Mouse (Mus musculus) kidney, embryonic 15.5 days (tissue): ENCODE measurements around the gene Trim8. TPM values are rescaled to one million over a fixed set of nuclear protein-coding genes. Genes with fewer than 3 reads are reported as not detected.

ENCODE experiments used
- ATAC-seq: fragments of 200-750 bp; cut with Nextera tagmentation; replicated peaks from 2 replicates; pipeline ENCODE4 v1.8.0; 2017; ENCODE audit warnings: moderate TSS enrichment; ENCODE audit not compliant: low FRiP score
- H3K27ac ChIP-seq: fragments of 300-500 bp; sonication (generic); 2 replicates; pipeline ENCODE4 v1.5.1; 2015; ENCODE audit warnings: mild to moderate bottlenecking, inconsistent platforms
- H3K27me3 ChIP-seq: fragments of 300-500 bp; sonication (generic); 2 replicates; pipeline ENCODE4 v1.6.1; 2015; ENCODE audit warnings: inconsistent platforms
- H3K36me3 ChIP-seq: fragments of 300-500 bp; sonication (generic); 2 replicates; pipeline ENCODE4 v1.6.1; 2015; ENCODE audit warnings: inconsistent platforms
- H3K4me1 ChIP-seq: fragments of 300-500 bp; sonication (generic); 2 replicates; pipeline ENCODE4 v1.6.1; 2015; ENCODE audit warnings: inconsistent platforms
- H3K4me2 ChIP-seq: fragments of 300-500 bp; sonication (generic); 2 replicates; pipeline ENCODE4 v1.6.1; 2015; ENCODE audit warnings: moderate library complexity, mild to moderate bottlenecking, inconsistent platforms
- H3K4me3 ChIP-seq: fragments of 300-500 bp; sonication (generic); replicated peaks from 2 replicates; pipeline ENCODE4 v1.5.1; 2015; ENCODE audit warnings: mild to moderate bottlenecking, inconsistent platforms
- H3K9ac ChIP-seq: fragments of 300-500 bp; sonication (generic); 2 replicates; pipeline ENCODE4 v1.6.1; 2015; ENCODE audit warnings: mild to moderate bottlenecking, inconsistent platforms
- H3K9me3 ChIP-seq: fragments of 300-500 bp; sonication (generic); replicated peaks from 2 replicates; pipeline ENCODE4 v1.6.1; 2016; ENCODE audit warnings: inconsistent platforms
- WGBS: fragments of 180-500 bp; shearing (Covaris S2); methylation state at CpG from one replicate; pipeline ENCODE4 v1.1.7; 2015; ENCODE audit warnings: mixed read lengths; 5-methylcytosine and 5-hydroxymethylcytosine counted together
- polyA plus RNA-seq: library from polyadenylated mRNA; unstranded; fragments of >200 nt; fragmentation: Nextera tagmentation; extraction: Ambion mirVana; gene quantifications from 2 replicates; pipeline ENCODE4 v1.2.1, GENCODE M21; 2015

Trim8 gene
- polyA plus RNA-seq, 1 experiment from 2014 or later: 28.7 TPM

DNA sequence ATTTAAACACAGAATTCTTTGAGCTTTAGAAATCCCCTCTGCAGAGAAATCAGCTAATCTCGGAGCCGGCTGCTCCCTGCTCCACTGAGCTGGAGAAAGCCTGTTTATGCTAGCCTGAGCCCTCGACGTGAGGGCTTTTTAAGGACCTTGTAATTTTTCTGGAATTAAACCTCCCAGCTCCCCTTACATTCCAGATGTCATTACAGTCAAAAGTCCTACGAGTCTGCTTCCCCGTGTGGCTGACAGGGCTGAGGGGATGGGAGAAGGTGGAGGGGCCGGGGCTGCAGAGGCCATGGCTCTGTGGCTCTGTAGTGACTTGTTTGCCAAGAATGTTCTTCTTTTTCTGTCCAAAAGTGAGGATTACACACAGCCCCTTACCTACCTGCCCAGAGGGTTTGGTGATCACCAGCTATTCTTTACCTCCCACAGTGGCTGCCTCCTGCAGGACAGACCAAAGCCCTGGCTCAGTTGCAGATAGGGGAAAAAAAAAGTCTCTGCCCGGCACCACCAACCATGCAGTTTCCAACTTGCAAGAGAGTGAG lies 29.0 kb downstream of the Trim8 start:
- H3K36me3 ChIP-seq: no peaks in the 10 kb centered on the region
- no peak overlapping the region; the same call in 1 of the 2 replicates for H3K4me3 ChIP-seq
- H3K27me3 ChIP-seq: no peaks in the 10 kb centered on the region
- WGBS: 19% methylated on average over 8 of the region's 8 CpGs
- no peaks in the 10 kb centered on the region for H3K9me3 ChIP-seq
- peaks cover 96% of the 10 kb centered on the region for H3K4me1 ChIP-seq
- ATAC-seq: no peak
- H3K9ac ChIP-seq: no peak overlapping the region; the same call in 1 of the 2 replicates
- peak overlapping the region; percentile 96 for H3K27ac ChIP-seq
- H3K4me2 ChIP-seq: peak overlapping the region; percentile 34

DNA sequence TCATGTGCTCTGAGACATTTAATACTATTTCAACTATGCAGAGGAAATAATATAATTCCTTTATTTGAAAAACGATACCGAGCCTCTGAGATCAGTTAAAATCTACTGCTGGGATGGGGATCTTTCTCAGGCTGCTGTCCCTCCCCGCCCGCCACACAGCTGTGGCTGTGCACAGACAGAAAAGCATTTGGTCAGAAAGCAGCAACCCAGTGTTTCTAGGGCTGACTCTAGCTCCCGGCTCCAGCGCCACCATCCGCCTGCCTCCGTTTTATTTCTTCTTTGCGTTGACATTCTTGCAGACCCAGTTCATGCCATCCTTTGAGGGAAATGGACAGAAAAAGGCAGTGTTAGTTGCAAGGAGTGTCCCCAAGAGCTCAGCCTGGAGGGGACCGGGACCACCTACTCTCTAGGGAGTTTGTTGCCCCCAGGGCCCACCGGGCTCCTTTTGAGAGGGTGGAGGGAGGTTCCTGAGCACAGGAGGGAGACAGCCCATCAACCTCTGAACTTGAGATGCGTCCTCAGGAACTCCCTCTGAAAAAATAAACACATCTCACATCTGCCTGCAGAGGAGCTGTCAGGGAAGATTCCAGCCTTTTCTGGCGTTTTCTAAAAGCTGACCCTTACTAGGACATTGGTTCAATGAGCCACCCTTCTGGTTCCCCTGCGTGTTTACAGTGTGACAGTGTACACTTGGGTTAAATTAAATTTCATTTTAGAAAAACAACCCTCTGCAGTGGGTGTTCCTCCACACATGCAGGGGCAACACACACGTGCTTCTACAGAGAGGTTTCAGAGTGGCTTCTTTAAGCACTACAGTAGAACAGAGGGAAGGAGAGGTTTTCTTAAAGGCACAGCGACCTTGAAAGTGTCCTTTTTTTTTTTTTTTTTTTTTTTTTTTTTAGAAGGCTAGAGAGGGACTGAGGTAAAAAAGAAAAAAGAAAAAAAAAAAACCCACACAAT lies 29.8 kb downstream of the Trim8 start:
- ATAC-seq: no peak
- Histone ChIP-seq H3K4me1 (peaks cover 91% of the 10 kb centered on the region), H3K4me3 (no peak overlapping the region; the same call in 1 of the 2 replicates), H3K9me3 (no peaks in the 10 kb centered on the region), H3K27me3 (no peaks in the 10 kb centered on the region), H3K4me2 (peak overlapping the region; percentile 34), H3K36me3 (no peaks in the 10 kb centered on the region), H3K27ac (peak overlapping the region; percentile 96), H3K9ac (peak overlapping the region; percentile 26; the same call in 1 of the 2 replicates)
- WGBS: 6% methylated on average over 16 of the region's 16 CpGs

DNA sequence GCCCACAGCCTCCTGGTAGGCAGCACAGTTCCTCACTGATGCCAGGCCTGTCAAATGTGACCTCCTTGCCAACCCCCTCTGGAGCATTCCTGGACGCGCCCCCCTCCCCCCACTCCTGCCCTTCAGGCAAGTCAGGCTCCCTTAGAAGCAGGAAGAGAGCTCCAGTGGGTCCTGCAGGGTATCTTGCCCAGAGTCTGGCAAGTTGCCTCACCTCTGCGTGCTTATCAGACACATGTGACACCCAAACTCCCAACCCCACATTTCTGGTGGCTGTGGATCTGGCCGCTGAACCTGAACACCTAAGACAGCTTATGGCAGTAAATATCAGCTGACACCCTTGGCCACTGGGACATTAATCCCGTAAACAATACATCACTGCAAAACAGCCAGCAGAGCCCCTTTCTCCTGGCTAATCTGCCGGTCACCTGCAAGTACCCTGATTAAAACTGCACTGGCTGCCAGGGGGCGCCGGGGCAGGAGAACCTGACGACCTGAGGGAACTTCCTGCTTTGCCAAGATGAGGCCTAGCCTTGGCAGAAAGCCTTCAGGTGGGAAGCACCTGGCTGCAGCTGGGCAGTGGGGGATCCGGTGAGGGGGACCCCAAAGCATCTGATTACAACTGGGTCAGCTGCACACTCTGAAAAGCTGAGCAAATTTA lies 30.7 kb downstream of the Trim8 start:
- 6% methylated on average over 10 of the region's 10 CpGs for WGBS

DNA sequence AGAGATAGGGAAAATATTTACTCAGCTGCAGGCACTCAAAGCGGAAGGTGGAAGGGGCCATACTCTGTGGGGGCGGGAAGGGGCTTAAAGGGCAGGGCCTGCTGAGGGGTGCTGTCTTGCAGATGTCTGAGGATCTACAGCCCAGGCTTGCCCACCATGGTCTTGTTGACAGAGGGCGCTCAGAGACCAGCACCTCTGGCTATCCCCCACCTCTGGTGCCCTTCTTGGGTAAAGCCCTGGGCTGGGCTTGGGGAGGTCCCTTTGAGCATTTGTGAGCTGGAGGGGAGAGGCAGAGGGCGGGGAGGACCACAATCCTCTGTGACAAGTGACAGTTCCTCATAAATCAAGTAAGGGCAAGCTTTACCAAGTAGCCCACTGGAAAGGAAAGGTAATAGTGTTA lies 31.6 kb downstream of the Trim8 start:
- WGBS: 25% methylated on average over 4 of the region's 4 CpGs
- 0 out of 2 replicates have a peak, but pooled peaks have one; percentile 16 for ATAC-seq
- Histone ChIP-seq H3K27ac (peak overlapping the region; percentile 96), H3K9ac (0 out of 2 replicates have a peak overlapping the region, but pooled peaks have one; percentile 18), H3K36me3 (peaks cover 5% of the 10 kb centered on the region; the same call in 1 of the 2 replicates), H3K27me3 (no peaks in the 10 kb centered on the region), H3K4me3 (no peak overlapping the region), H3K4me2 (0 out of 2 replicates have a peak overlapping the region, but pooled peaks have one; percentile 20), H3K4me1 (peaks cover 76% of the 10 kb centered on the region), H3K9me3 (no peaks in the 10 kb centered on the region)

More for the DNA sequence above, 30.7 kb downstream of the Trim8 start:
- Histone ChIP-seq H3K9me3 (no peaks in the 10 kb centered on the region), H3K27ac (peak overlapping the region; percentile 96), H3K4me1 (peaks cover 85% of the 10 kb centered on the region), H3K9ac (peak overlapping the region; percentile 26; the same call in 1 of the 2 replicates), H3K36me3 (peaks cover 5% of the 10 kb centered on the region; the same call in 1 of the 2 replicates), H3K4me2 (peak overlapping the region; percentile 34), H3K4me3 (no peak overlapping the region), H3K27me3 (no peaks in the 10 kb centered on the region)
- peak; percentile 11; the same call in 1 of the 2 replicates for ATAC-seq

DNA sequence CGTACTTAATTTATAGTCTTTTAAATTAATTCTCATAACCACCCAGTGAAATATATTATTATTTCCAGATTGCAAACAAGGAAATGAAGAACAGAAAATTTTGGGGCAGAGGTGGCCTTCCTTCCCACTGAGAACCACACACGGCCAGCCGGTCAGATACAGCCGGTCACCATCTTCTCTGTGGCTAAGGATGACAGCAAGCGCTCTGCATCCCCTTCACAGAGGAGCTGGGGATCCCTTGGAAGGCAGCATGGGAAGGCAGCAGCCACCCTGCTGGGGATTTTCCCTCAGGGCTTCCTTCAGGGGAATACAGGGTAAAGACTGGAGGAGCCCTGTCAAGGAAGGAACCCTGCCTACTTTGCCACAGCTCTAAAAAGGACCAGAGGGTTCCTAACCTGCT lies 32.0 kb downstream of the Trim8 start:
- Histone ChIP-seq H3K4me3 (no peak overlapping the region), H3K4me1 (peaks cover 74% of the 10 kb centered on the region), H3K27ac (peak overlapping the region; percentile 96), H3K9me3 (no peaks in the 10 kb centered on the region), H3K9ac (no peak overlapping the region), H3K36me3 (peaks cover 5% of the 10 kb centered on the region; the same call in 1 of the 2 replicates), H3K27me3 (no peaks in the 10 kb centered on the region), H3K4me2 (no peak overlapping the region)
- 30% methylated on average over 5 of the region's 5 CpGs for WGBS
- ATAC-seq: no peak

DNA sequence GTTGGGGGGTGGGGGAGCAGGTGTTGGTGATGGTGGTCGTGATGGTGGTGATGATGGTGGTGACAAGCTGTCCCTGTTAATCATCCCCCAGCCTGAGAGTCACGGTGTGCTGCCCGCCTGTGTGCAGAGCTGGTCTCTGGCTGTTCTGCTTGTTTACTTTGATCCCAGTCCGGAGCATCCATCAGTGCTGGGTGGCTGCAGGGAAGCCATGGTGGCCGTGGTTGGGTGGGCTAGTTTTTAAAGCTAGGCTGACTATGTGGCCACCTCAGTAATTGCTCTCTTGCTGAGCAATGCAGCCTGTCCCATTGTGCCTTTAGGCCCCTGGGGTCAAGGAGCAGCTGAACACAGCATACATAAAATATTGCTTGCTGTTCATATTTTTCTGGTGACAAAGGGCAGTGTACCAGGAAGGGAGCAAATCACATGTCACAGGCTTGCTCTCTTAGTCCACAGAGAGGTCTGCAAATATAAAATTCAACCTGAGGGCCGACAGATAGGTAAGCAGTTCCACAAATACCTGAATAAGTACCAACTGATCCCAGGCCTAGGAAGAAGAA lies 33.1 kb downstream of the Trim8 start:
- Histone ChIP-seq H3K4me1 (peaks cover 64% of the 10 kb centered on the region), H3K4me2 (no peak overlapping the region), H3K4me3 (no peak overlapping the region), H3K9ac (no peak overlapping the region), H3K9me3 (no peaks in the 10 kb centered on the region), H3K27ac (peak overlapping the region; percentile 11; the same call in 1 of the 2 replicates), H3K27me3 (no peaks in the 10 kb centered on the region), H3K36me3 (peaks cover 5% of the 10 kb centered on the region; the same call in 1 of the 2 replicates)
- WGBS: 37% methylated on average over 6 of the region's 6 CpGs
- ATAC-seq: no peak

DNA sequence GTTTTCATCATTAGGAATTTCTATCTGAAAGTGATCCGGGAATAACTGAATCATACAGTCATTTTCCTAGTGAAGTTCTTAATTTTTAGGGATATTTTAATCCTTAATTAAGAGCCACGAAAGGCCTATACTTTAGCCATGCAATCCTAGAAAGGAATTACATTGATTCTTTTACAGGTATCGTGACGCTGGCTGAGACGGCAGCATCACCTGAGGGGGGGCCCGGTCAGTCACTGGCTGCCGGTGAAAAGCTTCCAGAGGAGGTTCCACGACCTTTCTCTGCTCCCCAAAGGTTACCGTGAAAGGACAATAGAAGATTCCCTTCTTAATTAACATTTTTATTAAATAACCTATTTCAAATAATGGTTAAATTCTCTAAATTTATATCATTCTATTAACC lies 35.9 kb downstream of the Trim8 start:
- no peak overlapping the region for H3K4me3 ChIP-seq
- H3K36me3 ChIP-seq: peaks cover 29% of the 10 kb centered on the region
- no peaks in the 10 kb centered on the region for H3K9me3 ChIP-seq
- H3K27me3 ChIP-seq: no peaks in the 10 kb centered on the region
- no peak overlapping the region for H3K27ac ChIP-seq
- H3K9ac ChIP-seq: no peak overlapping the region
- no peak overlapping the region for H3K4me2 ChIP-seq
- H3K4me1 ChIP-seq: peaks cover 36% of the 10 kb centered on the region
- ATAC-seq: no peak
- 93% methylated on average over 9 of the region's 9 CpGs for WGBS

DNA sequence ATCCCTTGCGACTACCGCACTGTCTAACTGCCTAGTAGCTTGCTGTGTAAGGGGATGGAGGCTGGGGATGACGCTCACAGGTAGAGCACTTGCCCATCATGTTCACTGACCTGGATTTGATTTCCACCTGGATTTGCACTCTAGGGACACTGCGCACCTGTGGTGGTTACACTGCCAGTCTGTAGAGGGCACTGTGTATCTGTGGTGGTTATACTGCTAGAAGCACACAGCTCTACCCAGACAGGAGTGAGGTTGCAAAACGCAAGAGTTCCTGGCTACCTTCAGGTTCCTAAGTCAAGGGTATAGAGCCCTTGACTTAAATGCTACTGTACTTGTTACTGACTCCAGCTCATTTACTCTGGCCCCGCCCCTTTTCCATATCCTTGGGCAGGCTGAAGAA lies 36.7 kb downstream of the Trim8 start:
- Histone ChIP-seq H3K9me3 (no peaks in the 10 kb centered on the region), H3K4me3 (no peak overlapping the region), H3K4me1 (peaks cover 28% of the 10 kb centered on the region), H3K4me2 (no peak overlapping the region), H3K36me3 (peaks cover 38% of the 10 kb centered on the region), H3K27ac (no peak overlapping the region), H3K27me3 (no peaks in the 10 kb centered on the region), H3K9ac (no peak overlapping the region)
- ATAC-seq: no peak
- 88% methylated on average over 6 of the region's 6 CpGs for WGBS

DNA sequence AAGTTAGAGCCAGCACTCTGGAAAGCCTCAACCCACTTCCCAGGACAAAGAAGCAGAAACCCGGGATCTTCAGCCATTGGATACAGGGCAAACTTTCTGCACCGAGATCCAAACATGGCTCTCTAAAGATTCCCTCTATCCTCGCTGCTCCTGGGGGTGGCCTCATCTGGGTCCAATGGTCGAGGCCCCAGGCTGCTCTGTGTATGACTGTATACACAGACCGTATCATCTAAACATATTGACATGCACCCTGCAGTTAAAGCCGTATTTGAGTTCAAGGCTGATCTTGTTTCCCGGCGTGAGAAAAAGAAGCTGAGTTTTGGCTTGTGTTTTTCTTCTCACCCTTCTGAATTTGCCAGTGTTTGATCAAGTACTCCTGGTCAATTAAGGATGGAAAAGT lies 41.2 kb downstream of the Trim8 start:
- no peaks in the 10 kb centered on the region for H3K9me3 ChIP-seq
- H3K4me2 ChIP-seq: no peak overlapping the region
- H3K36me3 ChIP-seq: peaks cover 46% of the 10 kb centered on the region
- 90% methylated on average over 8 of the region's 8 CpGs for WGBS
- no peak overlapping the region for H3K9ac ChIP-seq
- H3K4me1 ChIP-seq: peaks cover 10% of the 10 kb centered on the region; the same call in 1 of the 2 replicates
- H3K4me3 ChIP-seq: no peak overlapping the region
- H3K27me3 ChIP-seq: no peaks in the 10 kb centered on the region
- no peak for ATAC-seq
- no peak overlapping the region for H3K27ac ChIP-seq

DNA sequence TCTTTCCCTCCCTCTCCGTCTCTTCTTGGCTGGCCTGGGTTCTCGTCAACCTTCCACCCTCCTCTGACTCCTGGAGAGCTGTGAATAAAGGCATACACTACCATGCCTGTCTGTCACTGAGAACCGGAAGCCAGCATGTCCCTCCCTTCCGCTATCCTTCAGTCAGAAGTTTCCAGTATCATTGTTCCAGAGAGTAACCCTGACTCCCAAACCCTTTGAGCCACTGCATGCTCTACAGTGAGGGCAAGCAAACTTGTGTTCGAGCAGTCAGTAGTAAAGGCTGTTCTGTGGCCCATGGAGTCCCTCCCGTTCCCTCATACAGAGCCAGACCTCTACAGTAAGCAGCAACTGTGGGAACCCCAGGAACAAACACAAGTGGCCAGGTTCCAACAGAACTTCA lies 46.1 kb downstream of the Trim8 start:
- H3K9ac ChIP-seq: no peak overlapping the region
- H3K27me3 ChIP-seq: no peaks in the 10 kb centered on the region
- peak overlapping the region; percentile 48 for H3K27ac ChIP-seq
- H3K36me3 ChIP-seq: peaks cover 57% of the 10 kb centered on the region
- no peak for ATAC-seq
- WGBS: 43% methylated on average over 6 of the region's 6 CpGs
- peaks cover 7% of the 10 kb centered on the region; the same call in 1 of the 2 replicates for H3K4me1 ChIP-seq
- H3K9me3 ChIP-seq: no peaks in the 10 kb centered on the region
- H3K4me3 ChIP-seq: no peak overlapping the region
- H3K4me2 ChIP-seq: no peak overlapping the region

DNA sequence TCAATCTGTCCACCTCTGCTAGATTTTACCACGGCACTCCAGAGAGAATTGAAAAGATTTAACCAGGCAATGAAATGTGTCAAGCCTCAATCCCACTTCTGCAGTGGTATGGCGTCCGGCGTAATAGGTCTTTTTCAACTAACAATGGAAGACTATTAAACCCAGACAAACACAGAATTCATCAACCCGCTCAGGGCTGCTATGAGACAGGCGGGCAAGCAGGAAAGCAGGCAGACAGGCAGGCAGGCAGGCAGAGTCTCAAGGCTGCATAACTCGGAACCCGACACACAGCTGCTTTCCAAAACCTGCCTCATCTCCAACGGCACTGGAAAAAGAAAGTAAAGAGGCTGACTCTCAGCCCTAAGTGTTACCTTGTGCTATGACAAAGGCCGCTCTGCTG lies 46.6 kb downstream of the Trim8 start:
- H3K9me3 ChIP-seq: no peaks in the 10 kb centered on the region
- no peak overlapping the region for H3K9ac ChIP-seq
- 82% methylated on average over 10 of the region's 10 CpGs for WGBS
- ATAC-seq: no peak
- H3K4me3 ChIP-seq: no peak overlapping the region
- H3K4me2 ChIP-seq: no peak overlapping the region
- no peaks in the 10 kb centered on the region for H3K27me3 ChIP-seq
- 0 out of 2 replicates have a peak overlapping the region, but pooled peaks have one; percentile 48 for H3K27ac ChIP-seq
- H3K36me3 ChIP-seq: peaks cover 52% of the 10 kb centered on the region
- peaks cover 7% of the 10 kb centered on the region; the same call in 1 of the 2 replicates for H3K4me1 ChIP-seq
